Mouse (Mus musculus) ES-Bruce4 (cell line): ENCODE results near the gene Ryr1.

Source experiments
- CTCF ChIP-seq: IDR thresholded peaks from one replicate; pipeline ENCODE4 v1.8.1; 2011; ENCODE audit warnings: low read depth, low read length
- EP300 ChIP-seq: IDR thresholded peaks from 2 replicates; pipeline ENCODE4 v1.6.1; 2011; ENCODE audit warnings: low read depth, low read length; ENCODE audit not compliant: insufficient read depth
- POLR2A ChIP-seq: IDR thresholded peaks from one replicate; pipeline ENCODE4 v1.8.1; 2011; ENCODE audit warnings: low read length; ENCODE audit not compliant: insufficient read depth

- TF ChIP-seq EP300 (no peak), CTCF (no peak), POLR2A (no peak)
Observed at GRCm38 (mm10) chr7:29088817-29089216, 36.2 kb downstream of the Ryr1 start.
